Mouse (Mus musculus) CH12.LX (cell line): Measurements from ENCODE around the gene Tctn3.

Experiments
- CTCF ChIP-seq, 2 experiments: IDR thresholded peaks in 1 of 2; conservative IDR thresholded peaks in 1 of 2; 2 replicates each; pipeline ENCODE4 v1.5.1; 2011 to 2012; ENCODE audit warnings: low read depth in 2 of 2, low read length in 2 of 2, improper control_type of control experiment in 1 of 2, inconsistent platforms in 1 of 2, mild to moderate bottlenecking in 1 of 2, moderate library complexity in 1 of 2
- EP300 ChIP-seq: IDR thresholded peaks from 2 replicates; pipeline ENCODE4 v1.6.1; 2011; ENCODE audit warnings: low read length, improper control_type of control experiment
- HCFC1 ChIP-seq: IDR thresholded peaks from 2 replicates; pipeline ENCODE4 v1.6.1; 2012; ENCODE audit warnings: low read depth, mild to moderate bottlenecking, inconsistent platforms, low read length, improper control_type of control experiment
- POLR2A ChIP-seq: IDR thresholded peaks from 2 replicates; pipeline ENCODE4 v1.6.1; 2011; ENCODE audit warnings: low read depth, mild to moderate bottlenecking, improper control_type of control experiment, low read length
- TCF12 ChIP-seq: IDR thresholded peaks from 2 replicates; pipeline ENCODE4 v1.6.1; 2014; ENCODE audit warnings: low read depth, mild to moderate bottlenecking, inconsistent platforms, low read length, improper control_type of control experiment

- TF ChIP-seq POLR2A (no peak), EP300 (no peak), CTCF (conservative IDR thresholded peaks at IDR 0.05 in 1 of 2, IDR thresholded peaks at IDR 0.05 in 1 of 2; ENCODE audit: low read depth in 2 of 2, low read length in 2 of 2) (no peak), HCFC1 (no peak), TCF12 (no peak)
Measured at GRCm38 (mm10) chr19:40650090-40650489, 38.1 kb upstream of the Tctn3 start.
